Mouse (Mus musculus) ZHBTc4 (cell line): ENCODE results near the gene Dync1i1.
A peak's percentile ranks its signal among the peaks of the same experiment; 100 is the strongest.

Source experiments
- DNase-seq: peaks from one replicate; pipeline ENCODE4 v3.0.0-alpha.2; 2011; ENCODE audit warnings: low read depth, low spot score

Gene Dync1i1

DNA sequence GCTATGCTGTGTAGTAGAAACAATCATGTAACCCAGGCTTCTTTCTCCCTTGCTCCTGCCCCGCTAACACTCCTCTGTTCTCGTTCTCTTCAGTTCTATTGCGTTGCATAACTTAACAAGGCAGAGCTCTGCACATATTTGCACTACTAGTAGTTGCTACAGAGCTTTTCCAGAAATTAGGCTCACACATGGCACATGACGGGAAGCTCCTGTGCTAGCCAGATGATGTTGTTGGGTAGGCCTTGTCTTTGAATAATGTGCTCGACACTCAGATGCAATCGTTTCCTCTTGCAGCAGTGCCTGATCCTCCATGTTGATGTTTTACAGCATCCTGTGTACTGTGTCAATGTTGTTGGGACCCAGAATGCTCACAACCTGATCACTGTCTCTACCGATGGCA, 240.9 kb downstream of the Dync1i1 start:
- no peak for DNase-seq

DNA sequence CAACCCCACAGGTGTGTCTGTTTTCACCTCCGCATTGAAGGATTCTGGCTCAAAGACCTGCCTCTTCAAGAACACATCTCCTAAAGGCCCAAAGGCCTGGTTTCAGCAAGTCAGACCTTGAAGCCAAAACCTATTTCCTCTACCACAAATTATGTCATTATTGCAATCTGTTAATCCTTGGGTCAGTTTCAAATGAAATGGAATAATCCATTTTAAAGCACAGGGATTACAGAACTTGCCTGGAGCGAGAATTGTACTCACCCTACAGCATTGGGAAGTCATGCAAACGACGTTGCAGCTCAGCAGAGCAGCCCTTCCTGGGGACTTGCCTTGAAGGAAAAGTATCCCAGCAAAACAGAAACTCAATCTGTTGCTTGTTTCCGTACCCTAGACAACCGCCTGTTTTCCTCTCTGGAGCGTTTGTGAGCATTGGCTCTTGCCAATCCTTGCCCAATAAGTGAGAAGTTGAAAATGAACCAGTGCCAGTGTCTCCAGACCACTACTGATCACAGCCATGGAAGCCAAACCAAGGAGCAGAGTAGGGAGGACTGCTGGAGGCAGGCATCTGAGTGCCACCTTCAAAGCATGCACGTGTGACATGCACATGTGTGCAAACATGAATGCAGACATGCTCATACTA, 241.5 kb downstream of the Dync1i1 start:
- no peak for DNase-seq

DNA sequence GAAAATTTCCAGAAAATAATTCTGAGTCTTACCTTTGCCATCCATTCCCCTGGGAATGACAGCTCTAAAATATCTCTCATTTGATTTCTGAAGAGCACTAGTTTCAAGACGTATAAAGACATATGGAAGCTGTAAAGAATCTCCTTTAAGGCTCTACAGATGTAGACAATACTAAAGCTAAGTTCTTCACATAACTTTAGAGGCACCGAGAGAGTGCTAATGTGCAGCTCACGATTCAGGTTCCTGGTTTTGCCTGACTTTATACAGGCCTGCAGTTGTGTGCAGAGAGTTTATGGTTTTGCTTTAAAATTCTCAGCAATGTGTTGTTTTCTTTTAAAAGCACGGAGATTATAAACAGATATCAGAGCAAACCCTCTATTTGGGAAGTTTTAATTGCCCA, 242.1 kb downstream of the Dync1i1 start:
- no peak for DNase-seq

DNA sequence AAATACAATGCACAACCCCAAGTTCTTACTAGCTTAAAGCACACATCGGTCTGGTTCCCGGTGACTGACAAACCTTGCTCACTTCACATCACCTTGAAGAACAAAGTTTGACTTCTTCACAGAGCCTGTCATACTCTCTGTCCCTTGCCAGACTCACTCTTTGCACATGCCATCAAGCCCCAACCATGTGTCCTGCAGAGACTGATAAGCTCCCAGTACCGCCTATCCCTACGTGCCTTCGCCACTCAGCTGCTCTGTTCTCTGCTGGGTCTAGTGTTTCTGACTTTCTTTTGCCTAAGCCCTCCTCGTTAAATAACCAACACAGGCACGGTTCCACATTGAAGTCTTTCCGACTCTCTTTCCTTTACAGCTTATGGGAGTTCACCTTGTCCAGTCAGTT, 244.2 kb downstream of the Dync1i1 start:
- no peak for DNase-seq

DNA sequence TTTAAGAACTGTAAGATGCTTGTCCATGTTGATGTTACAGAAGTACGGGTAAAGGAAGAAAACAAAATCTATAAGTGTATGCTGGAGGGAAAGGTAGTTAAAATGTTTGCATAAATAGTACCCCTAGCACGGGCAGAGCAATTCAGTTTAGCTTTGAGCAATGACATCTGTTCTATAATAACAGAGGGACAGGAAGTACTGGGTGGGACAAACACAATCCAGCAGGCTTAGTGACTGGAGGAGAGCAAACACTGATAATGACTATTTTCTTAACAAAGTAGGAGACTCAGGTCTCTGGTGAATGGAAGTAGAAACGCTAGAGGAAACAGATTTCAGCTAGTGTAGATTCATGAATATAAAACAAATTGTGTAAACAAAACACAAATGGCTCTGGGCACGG, 250.8 kb downstream of the Dync1i1 start:
- no peak for DNase-seq

DNA sequence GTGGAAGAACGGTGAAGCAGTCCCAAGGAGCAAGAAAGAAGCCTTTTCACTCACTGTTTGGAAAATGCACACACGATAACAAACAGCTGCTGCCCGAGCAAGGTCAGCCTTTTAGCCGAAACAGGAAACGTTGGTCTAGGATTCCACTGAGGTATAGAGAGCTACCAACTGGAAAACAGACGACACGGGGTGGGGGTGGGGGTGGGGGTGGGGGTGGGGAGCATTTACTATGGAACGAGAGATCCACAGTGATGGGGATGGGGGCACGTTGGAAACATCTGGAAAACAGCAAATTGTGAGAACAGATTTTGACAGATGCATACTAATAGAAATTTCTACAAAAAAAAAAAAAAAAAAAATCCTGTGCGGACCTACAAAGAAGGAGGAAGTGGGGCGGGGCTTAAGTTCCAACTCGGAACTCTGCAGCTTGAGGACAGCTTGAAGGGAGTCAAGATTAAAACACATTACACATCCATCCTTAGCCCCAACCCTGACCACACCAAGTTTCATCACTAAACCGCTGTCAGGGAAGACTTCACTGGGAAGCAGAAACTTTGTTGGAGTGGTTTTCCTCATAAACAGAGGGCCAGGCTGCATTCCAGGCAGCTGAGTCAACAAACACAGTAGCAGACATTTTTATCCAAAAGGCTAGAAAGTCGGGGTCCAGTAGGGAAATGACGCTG, 251.9 kb downstream of the Dync1i1 start:
- DNase-seq = peak; percentile 21

DNA sequence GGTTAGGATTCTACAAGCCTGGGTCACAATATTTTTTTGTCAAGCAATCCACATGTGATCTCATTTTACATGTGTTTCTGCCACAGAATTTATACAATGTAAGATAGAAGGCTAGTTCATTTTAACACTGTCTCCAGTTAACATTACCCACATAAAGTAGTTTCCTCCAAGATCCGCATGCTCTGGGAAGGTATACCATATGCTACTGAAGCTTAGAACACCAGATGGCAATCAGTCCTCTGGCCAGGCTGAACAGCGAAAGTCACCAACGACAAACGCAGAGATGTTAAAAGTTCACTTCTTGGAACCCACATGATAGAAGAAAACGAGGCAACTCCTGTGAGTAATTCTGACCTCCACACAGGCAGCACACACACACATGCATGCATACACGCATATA, 265.8 kb downstream of the Dync1i1 start:
- DNase-seq = no peak

DNA sequence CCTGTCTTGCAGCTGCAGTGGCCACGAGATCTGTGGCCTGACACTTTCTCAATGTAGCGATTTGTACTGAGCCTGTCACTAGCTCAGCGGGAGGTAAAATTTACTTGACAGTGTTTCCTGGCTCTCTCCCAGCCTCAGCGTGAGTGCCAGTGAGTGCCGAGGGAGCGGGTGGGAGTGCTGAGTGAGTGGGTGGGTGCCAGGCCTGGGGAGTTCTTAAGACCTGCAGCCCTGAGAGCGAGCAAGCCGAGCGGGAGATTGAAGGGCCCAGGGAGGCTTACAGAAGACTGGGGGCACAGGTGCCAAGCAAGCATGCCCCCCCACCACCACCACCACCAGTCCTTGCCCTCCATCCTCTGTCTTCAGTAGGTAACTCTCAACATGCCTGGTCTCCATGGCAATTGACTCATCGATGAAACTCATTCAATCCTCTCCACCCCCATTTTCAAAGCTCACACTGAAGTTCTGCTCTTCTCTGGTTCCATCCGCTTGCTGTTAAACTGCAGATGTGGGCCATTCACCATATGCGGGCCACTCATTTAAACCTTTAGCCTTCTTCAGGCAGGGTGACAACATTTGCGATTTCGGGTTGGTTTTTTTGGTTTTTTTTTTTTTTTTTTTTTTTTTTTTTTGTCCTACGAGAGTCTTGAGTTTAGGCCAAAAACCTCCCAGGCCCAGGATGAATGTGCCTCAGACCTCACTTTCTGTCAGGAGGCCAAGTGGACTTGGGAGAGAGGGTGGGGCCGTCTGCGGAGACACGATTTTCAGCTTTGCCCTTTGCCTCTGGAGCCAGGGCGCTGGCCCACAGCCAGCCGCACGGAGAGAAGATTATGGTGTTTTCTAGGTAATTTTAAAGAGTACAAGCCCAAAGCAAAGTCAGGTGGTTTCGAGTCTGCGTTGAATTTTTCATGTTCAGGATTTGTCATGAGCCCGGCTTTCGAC, 266.6 kb downstream of the Dync1i1 start:
- DNase-seq = peak; percentile 19

DNA sequence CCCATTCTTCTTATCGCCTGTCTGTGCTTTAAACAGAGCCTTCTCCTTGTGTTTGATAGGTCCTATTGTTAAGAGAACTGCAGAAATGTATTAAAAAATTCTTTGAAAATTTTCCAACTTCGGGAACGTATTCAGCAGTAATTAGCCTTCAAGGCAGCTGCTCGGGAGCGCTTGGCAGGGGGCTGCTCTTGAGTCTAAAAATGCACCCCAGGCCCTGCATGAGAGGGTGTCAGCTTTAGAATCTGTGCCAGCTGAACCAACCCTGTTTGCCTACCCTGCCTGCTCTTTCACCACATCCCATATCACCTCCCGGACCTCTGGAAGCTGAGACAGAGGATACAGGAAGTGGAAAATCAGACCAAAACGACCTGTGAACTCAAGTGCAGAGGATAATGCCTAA, 267.6 kb downstream of the Dync1i1 start:
- no peak for DNase-seq

DNA sequence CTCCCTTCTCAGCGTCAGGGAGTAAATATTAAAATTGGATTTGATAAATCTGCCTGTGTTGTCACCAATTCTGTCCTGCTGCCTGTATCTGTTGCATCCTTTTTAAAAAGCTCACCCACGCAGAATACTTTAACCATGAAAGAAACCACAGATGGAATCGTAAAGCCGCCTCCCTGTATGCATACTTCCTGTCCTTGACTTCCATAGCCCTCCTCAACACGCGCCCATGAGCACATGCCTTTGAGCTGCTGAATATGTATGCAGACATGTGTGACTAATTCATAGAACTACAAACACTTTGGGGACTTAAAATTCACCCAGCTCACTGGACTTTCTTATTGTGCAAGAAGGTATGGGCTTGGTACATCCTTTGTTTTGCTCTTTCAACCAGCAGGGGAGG, 272.1 kb downstream of the Dync1i1 start:
- no peak for DNase-seq

DNA sequence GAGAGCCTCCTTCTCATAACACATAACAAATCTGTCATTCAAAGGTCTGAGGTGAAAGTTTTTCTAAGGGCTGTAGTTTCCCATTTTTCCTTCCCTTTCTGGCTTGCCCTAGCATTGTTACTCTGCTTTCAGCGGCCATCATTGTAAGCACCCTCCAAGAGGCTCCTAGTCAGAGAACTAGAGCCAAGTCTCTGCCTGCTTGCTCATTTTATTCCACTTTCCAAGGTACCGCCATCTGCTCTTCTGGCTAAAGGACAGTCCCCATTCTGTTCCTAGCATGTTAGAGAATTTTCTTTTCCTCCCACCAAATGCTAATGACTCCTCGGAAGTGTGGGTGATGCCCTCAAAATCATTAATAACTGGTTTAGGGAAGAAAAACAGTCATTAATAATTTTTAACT, 276.6 kb downstream of the Dync1i1 start:
- no peak for DNase-seq

DNA sequence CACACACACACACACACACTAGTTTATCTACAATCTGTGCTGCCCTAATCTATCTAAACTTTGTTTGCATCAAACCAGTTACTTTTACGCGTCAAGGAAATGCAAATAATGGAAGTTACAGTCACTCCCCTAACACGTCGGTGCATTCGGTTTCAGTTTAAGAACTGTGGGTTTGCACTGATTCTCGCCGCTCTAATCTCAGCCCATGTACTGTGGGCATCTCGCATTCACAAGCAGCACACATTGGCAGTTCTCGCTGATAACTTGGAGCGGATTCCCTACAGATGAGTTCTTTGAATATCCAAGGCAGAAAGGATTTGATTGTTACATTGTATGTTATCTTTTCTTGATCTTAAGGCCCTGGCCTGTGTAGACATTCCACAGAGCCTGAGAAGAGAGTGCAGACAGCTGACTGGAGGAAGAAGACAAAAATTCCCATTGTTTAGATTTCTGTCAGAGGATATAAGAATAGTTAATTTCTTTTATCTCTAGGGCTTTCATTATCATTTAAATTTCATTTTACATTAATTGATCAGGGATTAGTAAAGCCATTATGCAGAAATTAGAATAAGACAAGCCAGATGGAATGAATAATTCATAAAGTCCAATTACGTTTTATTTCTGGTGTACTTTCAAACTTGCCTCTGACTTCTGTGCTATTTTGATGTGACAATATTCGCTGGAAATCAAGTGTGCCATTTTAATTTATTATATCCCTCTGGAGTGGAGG, 279.5 kb downstream of the Dync1i1 start:
- DNase-seq = no peak

DNA sequence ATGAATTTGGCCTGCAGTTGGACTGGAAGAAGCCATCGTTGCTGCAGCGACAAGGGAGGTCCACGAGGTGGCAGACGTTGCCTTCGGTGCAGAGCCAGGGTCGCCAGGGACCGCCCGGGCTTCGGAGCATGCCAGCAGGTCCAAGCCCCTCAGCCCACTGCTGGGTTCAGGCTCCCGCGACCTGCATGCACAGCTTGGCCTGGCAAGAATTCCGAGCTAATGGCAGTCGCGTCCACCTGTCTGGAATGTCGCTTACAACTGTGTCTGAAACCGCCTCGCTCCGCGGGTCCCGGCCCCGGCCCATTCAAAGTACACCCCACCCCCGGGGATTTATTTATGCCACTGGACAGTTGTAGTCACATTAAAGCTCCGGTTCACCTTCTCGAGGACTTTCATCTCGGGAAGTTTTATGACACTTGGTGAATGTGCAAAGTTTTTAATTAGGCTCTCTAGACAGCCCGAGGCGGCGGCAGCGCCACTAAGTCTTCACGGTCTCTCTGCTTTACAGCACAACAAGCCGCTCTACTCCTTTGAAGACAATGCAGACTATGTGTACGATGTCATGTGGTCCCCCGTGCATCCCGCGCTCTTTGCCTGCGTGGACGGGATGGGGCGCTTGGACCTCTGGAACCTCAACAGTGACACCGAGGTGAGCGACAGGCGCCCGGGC, 280.5 kb downstream of the Dync1i1 start:
- peak; percentile 87 for DNase-seq

DNA sequence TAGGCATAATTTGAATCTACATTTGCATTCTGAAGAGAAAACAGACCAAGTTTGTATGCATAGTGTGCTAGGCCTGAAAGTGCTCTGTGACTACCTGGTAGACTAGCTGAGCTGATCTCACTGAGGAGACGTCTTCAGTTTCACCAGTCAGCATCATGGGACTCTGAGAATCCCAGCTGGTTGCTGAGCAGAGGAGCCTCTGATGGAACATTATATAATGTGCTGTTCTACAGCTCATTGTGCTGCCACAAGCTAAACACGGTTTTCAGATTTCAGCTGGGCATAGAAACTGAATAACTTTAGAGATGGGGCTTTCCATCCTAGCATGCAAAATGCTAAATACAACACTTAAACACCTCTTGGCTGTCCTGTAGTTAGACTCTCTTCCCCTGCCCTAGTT, 285.9 kb downstream of the Dync1i1 start:
- no peak for DNase-seq

DNA sequence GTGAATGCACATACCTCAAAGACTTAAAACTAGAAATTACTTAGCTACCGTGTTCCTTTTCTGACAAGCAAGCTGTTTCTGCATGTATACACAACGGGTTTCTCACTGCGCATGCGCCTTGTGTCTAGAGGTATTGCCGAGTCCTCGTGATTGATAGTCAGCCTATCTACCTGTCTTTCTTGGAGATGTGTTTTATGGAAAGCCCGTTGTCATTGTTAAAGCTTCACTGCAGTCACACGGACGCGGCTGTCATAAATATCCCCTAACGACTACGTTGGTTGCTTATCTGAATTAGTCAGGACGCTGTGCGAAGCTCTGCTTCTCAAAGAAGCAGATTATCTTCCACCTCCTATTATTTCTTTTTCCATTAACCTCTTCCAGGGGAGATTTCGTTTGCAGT, 290.2 kb downstream of the Dync1i1 start:
- no peak for DNase-seq

DNA sequence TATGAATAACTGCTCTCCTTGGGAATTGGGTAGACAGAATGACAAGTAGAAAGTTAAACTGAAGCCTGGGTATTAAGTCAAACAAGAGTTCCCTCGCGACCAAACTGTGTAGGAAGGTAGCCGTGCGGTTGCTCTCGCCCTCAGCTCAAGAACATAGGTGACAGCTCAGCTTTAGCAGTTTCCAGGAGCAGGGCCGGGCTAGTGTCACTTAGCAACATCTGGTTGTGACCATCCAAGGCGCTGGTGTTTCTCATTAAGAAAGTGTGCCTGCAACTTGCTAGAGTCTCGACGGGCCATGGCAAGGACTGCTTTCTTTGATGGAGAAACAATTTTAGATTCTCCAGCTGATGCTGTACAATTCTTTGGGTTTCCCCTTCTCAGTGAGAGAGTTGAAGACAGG, 291.5 kb downstream of the Dync1i1 start:
- no peak for DNase-seq

DNA sequence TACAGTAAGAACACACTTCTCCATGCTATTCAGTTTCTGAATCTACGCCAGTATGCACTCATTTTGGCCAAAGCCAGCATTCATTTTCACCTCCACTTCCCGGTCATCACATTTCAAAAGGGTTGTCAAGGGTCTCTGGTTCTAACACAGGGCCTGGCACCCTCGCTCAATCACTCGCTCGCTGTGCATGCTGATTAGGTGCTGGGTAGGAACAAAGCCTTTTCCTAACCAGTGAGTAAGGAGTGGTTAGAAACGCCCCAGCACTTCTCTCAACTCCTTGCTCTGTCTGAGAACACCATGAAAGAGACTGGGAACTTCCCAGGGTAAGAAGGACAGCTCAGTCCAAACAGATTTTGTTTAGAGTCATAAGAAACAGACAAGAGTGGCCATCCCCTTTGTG, 298.5 kb downstream of the Dync1i1 start:
- peak; percentile 50 for DNase-seq

DNA sequence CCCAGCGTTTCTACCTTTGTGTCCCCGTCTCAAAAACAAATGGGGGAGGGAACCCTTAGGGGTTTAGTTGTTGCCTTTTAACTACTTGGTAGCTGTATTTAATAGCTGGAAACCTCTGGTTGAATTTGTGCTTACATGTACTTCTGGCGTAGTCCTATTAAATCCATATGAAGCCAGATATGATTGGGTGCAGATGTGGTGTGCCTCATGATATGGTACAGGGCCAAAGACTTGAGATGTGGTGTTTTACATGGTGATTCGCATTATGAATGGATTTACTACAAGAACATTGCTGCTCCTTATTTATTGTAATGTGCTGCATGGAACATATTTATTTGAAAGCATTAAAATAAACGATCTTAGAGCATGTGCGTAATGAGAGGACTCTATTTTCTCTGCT, 302.2 kb downstream of the Dync1i1 start:
- DNase-seq = no peak

DNA sequence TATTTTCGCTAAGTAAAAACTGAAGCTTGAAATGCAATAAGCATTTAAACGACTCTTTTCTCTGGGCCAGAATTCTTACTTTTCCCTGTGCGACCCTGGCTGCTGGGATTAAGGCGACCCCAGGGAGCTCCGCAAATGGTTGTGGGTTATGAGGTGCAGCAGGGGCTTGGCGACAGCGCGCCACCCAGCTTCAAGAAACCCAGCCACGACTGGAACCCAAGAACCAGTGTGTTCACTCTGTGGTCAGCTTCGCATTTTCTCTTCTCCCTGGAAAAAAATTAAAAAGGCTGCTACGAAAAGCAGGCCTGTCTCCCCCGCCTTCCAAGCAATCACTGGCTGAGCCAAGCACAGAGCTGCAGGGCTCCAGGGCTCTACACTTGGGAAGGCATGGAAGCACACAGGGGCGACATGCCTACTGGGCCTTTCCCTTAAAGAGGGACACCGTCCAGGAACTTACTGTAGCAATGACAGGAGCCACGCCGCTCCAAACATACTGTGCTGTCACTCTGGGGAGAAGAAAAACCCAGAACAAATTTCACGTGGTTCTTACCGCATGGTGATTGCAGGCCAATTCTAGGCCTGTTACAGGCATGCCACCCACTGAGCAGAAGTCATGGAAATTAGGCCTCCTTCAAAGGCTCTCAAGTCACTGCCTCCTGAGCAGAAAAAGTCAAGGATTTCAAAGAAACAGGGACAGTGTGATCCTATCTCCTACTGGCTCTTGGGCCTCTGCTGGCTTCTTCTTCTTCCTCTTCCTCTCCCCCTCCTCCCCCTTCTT, 313.5 kb downstream of the Dync1i1 start:
- peak; percentile 62 for DNase-seq

DNA sequence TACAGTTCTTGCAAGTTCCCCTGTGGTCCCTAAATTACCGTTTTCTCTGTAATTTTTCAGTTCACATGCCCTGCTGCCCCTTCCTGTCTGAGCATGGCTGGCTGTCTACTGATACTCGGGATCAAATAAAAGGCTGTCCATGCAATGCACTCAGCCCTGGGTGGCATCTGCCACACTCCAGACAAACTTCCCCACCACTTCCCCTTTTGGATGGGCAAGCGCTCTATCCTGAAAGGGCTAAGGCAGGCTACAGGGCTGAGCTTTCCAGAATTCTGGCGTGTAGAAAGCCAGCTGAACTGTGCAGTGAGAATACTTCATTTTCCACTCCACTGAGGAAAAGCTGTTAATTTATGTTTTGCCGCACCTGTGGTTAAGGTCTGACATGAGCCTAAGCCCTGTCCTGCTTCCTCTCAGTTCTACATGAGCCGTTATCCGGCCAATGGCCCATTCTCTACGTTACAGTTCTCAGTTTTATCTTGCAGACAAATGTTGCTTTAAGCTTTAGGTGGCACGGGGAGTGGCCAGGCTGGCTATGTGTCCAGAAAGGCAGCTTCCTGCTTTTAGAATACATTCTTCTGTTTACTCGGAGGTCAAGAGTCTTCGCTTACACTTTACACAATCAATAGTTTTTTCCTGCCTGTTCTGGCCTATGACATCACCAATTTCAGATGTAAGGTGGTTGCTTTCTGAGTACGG, 321.4 kb downstream of the Dync1i1 start:
- DNase-seq = no peak
